Mouse (Mus musculus) limb, embryonic 10.5 days (tissue): Measurements from ENCODE around the gene Hist1h2bj. TPM values are rescaled to one million over a fixed set of nuclear protein-coding genes. Genes with fewer than 3 reads are reported as not detected.
"Not testable (repeated sequence)": the region's sequence is repeated elsewhere in the genome, so short reads cannot be mapped to it uniquely, and the experiment has no call there.

ENCODE experiments used
- DNase-seq: peaks from one replicate; pipeline ENCODE4 v3.0.0-alpha.2; 2017; ENCODE audit warnings: low spot score
- H3K27ac ChIP-seq: fragments of 300-500 bp; sonication (generic); 2 replicates; pipeline ENCODE4 v1.5.1; 2016; ENCODE audit warnings: mild to moderate bottlenecking
- H3K27me3 ChIP-seq: fragments of 300-500 bp; sonication (generic); 2 replicates; pipeline ENCODE4 v1.6.1; 2016; ENCODE audit warnings: low read depth, mild to moderate bottlenecking; ENCODE audit not compliant: poor library complexity, severe bottlenecking
- H3K36me3 ChIP-seq: fragments of 300-500 bp; sonication (generic); 2 replicates; pipeline ENCODE4 v1.6.1; 2016; ENCODE audit warnings: mild to moderate bottlenecking, moderate library complexity
- H3K4me1 ChIP-seq: fragments of 300-500 bp; sonication (generic); 2 replicates; pipeline ENCODE4 v1.6.1; 2016
- H3K4me3 ChIP-seq: fragments of 300-500 bp; sonication (generic); 2 replicates; pipeline ENCODE4 v1.5.1; 2016; ENCODE audit warnings: mild to moderate bottlenecking, moderate library complexity
- H3K9me3 ChIP-seq: fragments of 300-500 bp; sonication (generic); replicated peaks from 2 replicates; pipeline ENCODE4 v1.6.1; 2016; ENCODE audit warnings: mild to moderate bottlenecking
- WGBS: fragments of 180-500 bp; shearing (Covaris S2); methylation state at CpG from one replicate; pipeline ENCODE4 v1.1.7; 2016; 5-methylcytosine and 5-hydroxymethylcytosine counted together
- polyA plus RNA-seq: library from polyadenylated mRNA; unstranded; fragments of >200 nt; fragmentation: Nextera tagmentation; extraction: Ambion mirVana; gene quantifications from 2 replicates; pipeline ENCODE4 v1.2.1, GENCODE M21; 2016

Gene Hist1h2bj
- polyA plus RNA-seq, 1 experiment from 2014 or later, result 20.7 TPM

GRCm38 (mm10) chr13:22036986-22037385, 6.0 kb upstream of the Hist1h2bj start:
- Histone ChIP-seq H3K27me3 (no peaks in the 10 kb centered on the region), H3K27ac (peak overlapping the region; percentile 95), H3K4me1 (peaks cover 14% of the 10 kb centered on the region; the same call in 1 of the 2 replicates), H3K4me3 (peak overlapping the region; percentile 51), H3K36me3 (no peaks in the 10 kb centered on the region), H3K9me3 (no peaks in the 10 kb centered on the region)
- no peak for DNase-seq
- 69% methylated on average over 3 of the region's 3 CpGs for WGBS

GRCm38 (mm10) chr13:22037415-22037814, 5.6 kb upstream of the Hist1h2bj start:
- Histone ChIP-seq H3K4me1 (peaks cover 14% of the 10 kb centered on the region; the same call in 1 of the 2 replicates), H3K9me3 (no peaks in the 10 kb centered on the region), H3K36me3 (no peaks in the 10 kb centered on the region), H3K27me3 (no peaks in the 10 kb centered on the region), H3K4me3 (peak overlapping the region; percentile 51), H3K27ac (peak overlapping the region; percentile 95)
- no peak for DNase-seq
- 79% methylated on average over 2 of the region's 2 CpGs for WGBS

GRCm38 (mm10) chr13:22039364-22039763, 3.6 kb upstream of the Hist1h2bj start:
- Histone ChIP-seq H3K27ac (peak overlapping the region; percentile 95), H3K4me3 (peak overlapping the region; percentile 58), H3K4me1 (peaks cover 11% of the 10 kb centered on the region; the same call in 1 of the 2 replicates)

GRCm38 (mm10) chr13:22039951-22040463, 3.0 kb upstream of the Hist1h2bj start:
- DNase-seq, result no peak
- Histone ChIP-seq H3K9me3 (no peaks in the 10 kb centered on the region), H3K36me3 (no peaks in the 10 kb centered on the region), H3K27me3 (no peaks in the 10 kb centered on the region), H3K27ac (peak overlapping the region; percentile 95), H3K4me1 (peaks cover 13% of the 10 kb centered on the region; the same call in 1 of the 2 replicates), H3K4me3 (peak overlapping the region; percentile 58)
- WGBS, result 5% methylated on average over 2 of the region's 2 CpGs

More at GRCm38 (mm10) chr13:22039364-22039763, 3.6 kb upstream of the Hist1h2bj start:
- DNase-seq, result no peak
- 73% methylated on average over 5 of the region's 5 CpGs for WGBS
- no peaks in the 10 kb centered on the region for H3K9me3 ChIP-seq
- H3K27me3 ChIP-seq, result no peaks in the 10 kb centered on the region
- H3K36me3 ChIP-seq, result no peaks in the 10 kb centered on the region

GRCm38 (mm10) chr13:22040464-22041141, 2.4 kb upstream of the Hist1h2bj start:
- Histone ChIP-seq H3K9me3 (no peaks in the 10 kb centered on the region), H3K27ac (peak overlapping the region; percentile 95), H3K4me3 (peak overlapping the region; percentile 58), H3K27me3 (no peaks in the 10 kb centered on the region), H3K36me3 (no peaks in the 10 kb centered on the region), H3K4me1 (peaks cover 13% of the 10 kb centered on the region; the same call in 1 of the 2 replicates)
- WGBS, result under 1% methylated on average over 24 of the region's 24 CpGs
- DNase-seq, result peak; percentile 71

- H3K27me3 ChIP-seq, H3K9me3 ChIP-seq, H3K36me3 ChIP-seq: not testable (repeated sequence)
- DNase-seq, result peak; percentile 98
- Histone ChIP-seq H3K4me3 (peak within 1 kb of the TSS; percentile 58), H3K27ac (peak within 1 kb of the TSS; percentile 95), H3K4me1 (peaks cover 13% of the 10 kb centered on the region; the same call in 1 of the 2 replicates)
- under 1% methylated on average over 27 of the region's 27 CpGs for WGBS
These were observed 1.9 kb upstream of the Hist1h2bj start, which contains the start of gene Hist1h4i for GRCm38 (mm10) chr13:22041142-22041536. Gene Hist1h4i, minus strand, starts transcription at chr13:22041362.

GRCm38 (mm10) chr13:22041651-22042567, 1.1 kb upstream of the Hist1h2bj start:
- no peaks in the 10 kb centered on the region for H3K27me3 ChIP-seq
- H3K9me3 ChIP-seq, result no peaks in the 10 kb centered on the region
- WGBS, result 5% methylated on average over 13 of the region's 13 CpGs
- no peak for DNase-seq
- H3K27ac ChIP-seq, result peak overlapping the region; percentile 95
- H3K36me3 ChIP-seq, result no peaks in the 10 kb centered on the region
- peaks cover 6% of the 10 kb centered on the region; the same call in 1 of the 2 replicates for H3K4me1 ChIP-seq
- peak overlapping the region; percentile 58 for H3K4me3 ChIP-seq

GRCm38 (mm10) chr13:22043503-22044431, 753 bp downstream of the Hist1h2bj start:
- H3K4me3 ChIP-seq, result peak overlapping the region; percentile 48
- WGBS, result 2% methylated on average over 14 of the region's 14 CpGs
- no peaks in the 10 kb centered on the region for H3K27me3 ChIP-seq
- no peak for DNase-seq
- H3K9me3 ChIP-seq, result no peaks in the 10 kb centered on the region
- H3K4me1 ChIP-seq, result peaks cover 6% of the 10 kb centered on the region; the same call in 1 of the 2 replicates
- H3K27ac ChIP-seq, result peak overlapping the region; percentile 82
- H3K36me3 ChIP-seq, result no peaks in the 10 kb centered on the region

GRCm38 (mm10) chr13:22044432-22045155, 1.6 kb downstream of the Hist1h2bj start:
- Histone ChIP-seq H3K27me3 (no peaks in the 10 kb centered on the region), H3K4me3 (peak overlapping the region; percentile 48), H3K27ac (peak overlapping the region; percentile 82; the same call in 1 of the 2 replicates), H3K9me3 (no peaks in the 10 kb centered on the region), H3K4me1 (peaks cover 6% of the 10 kb centered on the region; the same call in 1 of the 2 replicates), H3K36me3 (no peaks in the 10 kb centered on the region)
- no peak for DNase-seq
- 92% methylated on average over 6 of the region's 6 CpGs for WGBS

- Histone ChIP-seq H3K27ac (no peak overlapping the region), H3K4me3 (no peak overlapping the region), H3K36me3 (no peaks in the 10 kb centered on the region), H3K27me3 (no peaks in the 10 kb centered on the region), H3K4me1 (peaks cover 9% of the 10 kb centered on the region), H3K9me3 (no peaks in the 10 kb centered on the region)
- no peak for DNase-seq
- 68% methylated on average over 2 of the region's 2 CpGs for WGBS
These were observed 2.3 kb downstream of the Hist1h2bj start for GRCm38 (mm10) chr13:22045311-22045710.

- Histone ChIP-seq H3K27me3 (no peaks in the 10 kb centered on the region), H3K4me1 (peaks cover 7% of the 10 kb centered on the region), H3K4me3 (no peak overlapping the region), H3K27ac (no peak overlapping the region; the same call in 1 of the 2 replicates), H3K9me3 (no peaks in the 10 kb centered on the region), H3K36me3 (no peaks in the 10 kb centered on the region)
- WGBS, result 81% methylated on average over 2 of the region's 2 CpGs
- no peak for DNase-seq
These were observed 6.0 kb downstream of the Hist1h2bj start for GRCm38 (mm10) chr13:22049041-22049440.
